Mouse (Mus musculus) small intestine, adult 2 months (tissue): Measurements from ENCODE around the gene Tdrd12. TPM values are rescaled to one million over a fixed set of nuclear protein-coding genes. Genes with fewer than 3 reads are reported as not detected.

Experiments used
- H3K27ac ChIP-seq: fragments of 200-500 bp; 2 replicates; pipeline ENCODE4 v1.5.1; 2012; ENCODE audit warnings: low read depth, low read length, control low read depth, inconsistent platforms; ENCODE audit not compliant: insufficient read depth
- H3K27me3 ChIP-seq: fragments of 200-500 bp; 2 replicates; pipeline ENCODE4 v1.6.1; 2012; ENCODE audit warnings: mild to moderate bottlenecking, moderate library complexity, low read length, inconsistent platforms; ENCODE audit not compliant: control insufficient read depth, insufficient read depth
- H3K36me3 ChIP-seq: fragments of 200-500 bp; 2 replicates; pipeline ENCODE4 v1.6.1; 2012; ENCODE audit warnings: mild to moderate bottlenecking, low read length, control low read depth, inconsistent platforms; ENCODE audit not compliant: control insufficient read depth, insufficient read depth
- H3K4me1 ChIP-seq: fragments of 200-500 bp; 2 replicates; pipeline ENCODE4 v1.6.1; 2012; ENCODE audit warnings: low read length, inconsistent platforms, mixed read lengths; ENCODE audit not compliant: control insufficient read depth, insufficient read depth, insufficient read length
- H3K4me3 ChIP-seq: fragments of 200-500 bp; 2 replicates; pipeline ENCODE4 v1.5.1; 2012; ENCODE audit warnings: low read depth, mild to moderate bottlenecking, control low read depth, inconsistent platforms, low read length, moderate library complexity
- CTCF ChIP-seq: fragments of 200-500 bp; IDR thresholded peaks from 2 replicates; pipeline ENCODE4 v1.5.1; 2012; ENCODE audit warnings: low read depth, mild to moderate bottlenecking, control low read depth, inconsistent platforms, low read length, moderate library complexity, mixed read lengths; ENCODE audit not compliant: insufficient replicate concordance, insufficient read length; ENCODE audit errors: extremely low read depth
- POLR2A ChIP-seq: fragments of 200-500 bp; IDR thresholded peaks from 2 replicates; pipeline ENCODE4 v1.6.1; 2012; ENCODE audit warnings: low read depth, mild to moderate bottlenecking, control low read depth, inconsistent platforms, low read length, moderate library complexity
- WGBS: fragments of 180-500 bp; shearing (Covaris S2); methylation state at CpG from one replicate; pipeline ENCODE4 v1.1.7; 2018; 5-methylcytosine and 5-hydroxymethylcytosine counted together
- polyA plus RNA-seq: library from polyadenylated mRNA; depleted of rRNA; stranded (reverse); fragments of >200 nt; gene quantifications from 2 replicates; pipeline ENCODE4 v1.2.3, GENCODE M21; 2012

The Tdrd12 gene
- polyA plus RNA-seq, 1 experiment = not detected

GRCm38 (mm10) chr7:35501995-35502394 is 35.5 kb downstream of the Tdrd12 start:
- Histone ChIP-seq H3K4me1 (no peaks in the 10 kb centered on the region), H3K27ac (no peak overlapping the region), H3K27me3 (no peaks in the 10 kb centered on the region), H3K4me3 (no peak overlapping the region), H3K36me3 (no peaks in the 10 kb centered on the region)
- WGBS = 32% methylated on average over 4 of the region's 4 CpGs
- TF ChIP-seq POLR2A (no peak), CTCF (no peak)

GRCm38 (mm10) chr7:35497516-35497915 is 40.0 kb downstream of the Tdrd12 start:
- no peaks in the 10 kb centered on the region for H3K27me3 ChIP-seq
- no peak overlapping the region for H3K4me3 ChIP-seq
- no peak overlapping the region for H3K27ac ChIP-seq
- TF ChIP-seq POLR2A (no peak), CTCF (no peak)
- no peaks in the 10 kb centered on the region for H3K4me1 ChIP-seq
- no peaks in the 10 kb centered on the region for H3K36me3 ChIP-seq
- WGBS = 98% methylated on average over 2 of the region's 2 CpGs

- WGBS = 36% methylated on average over 1 of the region's 1 CpGs
- no peaks in the 10 kb centered on the region for H3K27me3 ChIP-seq
- no peak overlapping the region for H3K4me3 ChIP-seq
- TF ChIP-seq POLR2A (no peak), CTCF (no peak)
- no peaks in the 10 kb centered on the region for H3K36me3 ChIP-seq
- no peaks in the 10 kb centered on the region for H3K4me1 ChIP-seq
- no peak overlapping the region for H3K27ac ChIP-seq
Observed at GRCm38 (mm10) chr7:35491005-35491404, 46.5 kb downstream of the Tdrd12 start.

- Histone ChIP-seq H3K27me3 (no peaks in the 10 kb centered on the region), H3K36me3 (no peaks in the 10 kb centered on the region), H3K27ac (no peak overlapping the region), H3K4me1 (no peaks in the 10 kb centered on the region), H3K4me3 (no peak overlapping the region)
- WGBS = 97% methylated on average over 2 of the region's 2 CpGs
- TF ChIP-seq POLR2A (no peak), CTCF (no peak)
Observed at GRCm38 (mm10) chr7:35490186-35490585, 47.4 kb downstream of the Tdrd12 start.

GRCm38 (mm10) chr7:35486553-35486952 is 51.0 kb downstream of the Tdrd12 start:
- Histone ChIP-seq H3K27ac (no peak overlapping the region), H3K4me3 (no peak overlapping the region), H3K4me1 (no peaks in the 10 kb centered on the region), H3K36me3 (no peaks in the 10 kb centered on the region), H3K27me3 (no peaks in the 10 kb centered on the region)
- no peak for TF ChIP-seq POLR2A
- no peak for TF ChIP-seq CTCF
- 74% methylated on average over 8 of the region's 8 CpGs for WGBS

- WGBS = 80% methylated on average over 2 of the region's 2 CpGs
- Histone ChIP-seq H3K27me3 (no peaks in the 10 kb centered on the region), H3K36me3 (no peaks in the 10 kb centered on the region), H3K4me3 (no peak overlapping the region), H3K4me1 (no peaks in the 10 kb centered on the region), H3K27ac (no peak overlapping the region)
- TF ChIP-seq POLR2A (no peak), CTCF (no peak)
Observed at GRCm38 (mm10) chr7:35485126-35485525, 52.4 kb downstream of the Tdrd12 start.

GRCm38 (mm10) chr7:35476457-35476856 is 61.1 kb downstream of the Tdrd12 start:
- Histone ChIP-seq H3K27me3 (no peaks in the 10 kb centered on the region), H3K4me3 (no peak overlapping the region), H3K4me1 (no peaks in the 10 kb centered on the region), H3K36me3 (no peaks in the 10 kb centered on the region), H3K27ac (no peak overlapping the region)
- TF ChIP-seq CTCF (no peak), POLR2A (no peak)
- WGBS = 74% methylated on average over 2 of the region's 2 CpGs

GRCm38 (mm10) chr7:35470794-35471193 is 66.8 kb downstream of the Tdrd12 start:
- no peaks in the 10 kb centered on the region for H3K4me1 ChIP-seq
- TF ChIP-seq CTCF = peak; percentile 16; the same call in 1 of the 2 replicates
- TF ChIP-seq POLR2A = no peak
- no peak overlapping the region for H3K27ac ChIP-seq
- 41% methylated on average over 4 of the region's 4 CpGs for WGBS
- no peaks in the 10 kb centered on the region for H3K36me3 ChIP-seq
- no peaks in the 10 kb centered on the region for H3K27me3 ChIP-seq
- H3K4me3 ChIP-seq = no peak overlapping the region
